Comparison of ENCODE assay signal across 27 mouse cellular contexts in the genomic region with DNA sequence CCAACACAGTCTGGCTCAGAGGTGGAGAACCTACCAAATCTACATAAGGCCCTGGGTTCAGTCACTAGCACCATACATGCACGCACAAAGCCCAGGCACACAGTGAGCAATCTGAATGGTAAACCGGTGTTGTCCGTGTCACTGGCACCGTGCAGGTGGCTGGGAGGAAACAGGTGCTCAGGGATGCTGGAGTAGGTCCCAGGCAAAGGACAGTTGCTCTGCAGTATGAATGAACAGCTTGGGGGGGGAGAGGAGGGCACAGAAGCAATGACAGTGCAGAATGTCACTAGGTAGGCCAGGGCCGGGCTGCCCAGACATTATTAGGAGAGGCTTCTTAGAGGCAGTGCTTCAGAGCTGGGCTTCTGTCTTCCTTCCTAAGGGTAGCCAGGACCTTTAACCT. TPM values are rescaled to one million over a fixed set of nuclear protein-coding genes. Genes with fewer than 3 reads are reported as not detected.
DNase-seq lines count a peak whose midpoint lies in the region; ATAC-seq and TF ChIP-seq lines count a peak whose summit lies in the region.
"Had no signal": no experiment of that assay in that cellular context is flagged by ENCODE, and none has a peak within 500 bp of the region (broad histone marks: within the 10 kb centered on the region; RNA-seq: fewer than 3 reads in every experiment).

No protein-coding gene starts in this region.

- H3K36me3 ChIP-seq in heart, postnatal 0 days (replicated peaks; ENCODE audit: control insufficient read depth, insufficient read depth, low read length), result peaks cover 36% of the 10 kb centered on the region
- H3K36me3 ChIP-seq: heart, embryonic 15.5 days; liver, embryonic 15.5 days; midbrain, embryonic 15.5 days; stomach, embryonic 15.5 days had no signal

- H3K27me3 ChIP-seq in heart, postnatal 0 days (ENCODE audit: control insufficient read depth, insufficient read depth, low read length), result no peaks in the 10 kb centered on the region
- H3K27me3 ChIP-seq: heart, embryonic 15.5 days; hindbrain, embryonic 12.5 days; lung, embryonic 15.5 days; midbrain, embryonic 15.5 days; neural tube, embryonic 13.5 days; stomach, embryonic 15.5 days had no signal

- ATAC-seq in heart, postnatal 0 days (ENCODE audit: insufficient read depth, low read depth), result no peak
- ATAC-seq: forebrain, embryonic 14.5 days; midbrain, embryonic 15.5 days had no signal

- no peaks in the 10 kb centered on the region for H3K9me3 ChIP-seq in heart, postnatal 0 days (replicated peaks; ENCODE audit: control insufficient read depth, low read length)
- H3K9me3 ChIP-seq: heart, embryonic 15.5 days; hindbrain, embryonic 12.5 days; liver, embryonic 15.5 days; lung, embryonic 15.5 days; midbrain, embryonic 15.5 days; neural tube, embryonic 13.5 days; stomach, embryonic 15.5 days had no signal

- no peak overlapping the region for H3K27ac ChIP-seq in heart, postnatal 0 days (ENCODE audit: low read depth)
- H3K27ac ChIP-seq: heart, embryonic 15.5 days; hindbrain, embryonic 12.5 days; kidney, postnatal 0 days; liver, embryonic 15.5 days; lung, embryonic 15.5 days; midbrain, embryonic 15.5 days; neural tube, embryonic 13.5 days; stomach, embryonic 15.5 days had no signal

- H3K9ac ChIP-seq in heart, postnatal 0 days (replicated peaks; ENCODE audit: low read depth, low read length), result 0 out of 2 replicates have a peak overlapping the region, but pooled peaks have one; percentile 3
- H3K9ac ChIP-seq: heart, embryonic 15.5 days; hindbrain, embryonic 12.5 days; liver, embryonic 15.5 days; lung, embryonic 15.5 days; midbrain, embryonic 15.5 days; neural tube, embryonic 13.5 days; stomach, embryonic 15.5 days had no signal

- no peak for TF ChIP-seq EP300 in heart, postnatal 0 days (IDR thresholded peaks at IDR 0.05; ENCODE audit: low read depth)

- H3K4me2 ChIP-seq in heart, postnatal 0 days (ENCODE audit: low read depth, low read length), result no peak overlapping the region
- H3K4me2 ChIP-seq: heart, embryonic 15.5 days; hindbrain, embryonic 12.5 days; liver, embryonic 15.5 days; lung, embryonic 15.5 days; midbrain, embryonic 15.5 days; neural tube, embryonic 13.5 days; stomach, embryonic 15.5 days had no signal

- no peak for TF ChIP-seq CTCF in heart, postnatal 0 days (IDR thresholded peaks at IDR 0.05; ENCODE audit: low read depth)

- H3K4me3 ChIP-seq in heart, postnatal 0 days (ENCODE audit: low read depth, low read length), result no peak overlapping the region
- H3K4me3 ChIP-seq: heart, embryonic 15.5 days; hindbrain, embryonic 12.5 days; liver, embryonic 15.5 days; lung, embryonic 15.5 days; midbrain, embryonic 15.5 days; neural tube, embryonic 13.5 days; stomach, embryonic 15.5 days had no signal

- DNase-seq in cerebellum, adult 11 months, result peak; percentile 67
- no peak for DNase-seq in cerebellum, adult 8-10 months
- no peak for DNase-seq in heart, postnatal 0 days (ENCODE audit: low spot score)
- DNase-seq in heart, postnatal 10 days, result no peak
- DNase-seq in cerebellum, adult 9-11 months, result peak; percentile 84
- peak; percentile 26 for DNase-seq in skeletal muscle tissue, adult 2 months (ENCODE audit: low read depth, low spot score)
- no peak for DNase-seq in neural tube, embryonic 10.5 days (ENCODE audit: extremely low spot score, low spot score)
- DNase-seq in urinary bladder, postnatal 4 days (ENCODE audit: low spot score in 2 of 2), result no peak
- DNase-seq: adrenal gland, postnatal 14 days; embryo, embryonic 11 days; kidney, adult 2 months; left cerebral cortex, postnatal 4 days; liver; lung, postnatal 4 days; retina, postnatal 1 day; thymus, adult 18-20 months; thymus, postnatal 4 days had no signal

- WGBS in heart, postnatal 0 days, result 87% methylated on average over 5 of the region's 5 CpGs

- H3K4me1 ChIP-seq in heart, postnatal 0 days (ENCODE audit: control insufficient read depth, insufficient read depth), result peaks cover 71% of the 10 kb centered on the region
- H3K4me1 ChIP-seq: liver, embryonic 15.5 days had no signal

- intact Hi-C loops in heart, postnatal 10 days (cut with DNase I), result no loop called here

RNA-seq across cellular contexts. Expression of gene Gdpd5, which starts 6.1 kb away (rescaled TPM):
- total RNA-seq in heart, postnatal 0 days (2014; rRNA removed; ENCODE audit: low replicate concordance), result 35.9 and 47.8 TPM in 2 replicates
- 24.4 and 28.9 TPM in 2 replicates for polyA plus RNA-seq in heart, postnatal 0 days (2015; fragmentation: Nextera tagmentation; extraction: Ambion mirVana)
- total RNA-seq in heart, postnatal 10 days (2021), result 10 to 100 TPM; 40.9 to 43.1 TPM

RNA-seq across cellular contexts. Expression of gene Serpinh1, which starts 34.3 kb away (rescaled TPM):
- 811 and 864 TPM in 2 replicates for total RNA-seq in heart, postnatal 0 days (2014; rRNA removed; ENCODE audit: low replicate concordance)
- polyA plus RNA-seq in heart, postnatal 0 days (2015; fragmentation: Nextera tagmentation; extraction: Ambion mirVana), result 522 and 571 TPM in 2 replicates
- 100 to 1,000 TPM; 442 to 536 TPM for total RNA-seq in heart, postnatal 10 days (2021)
- total RNA-seq: megakaryocyte-erythroid progenitor cell, adult 5-6 weeks had no signal

Comparison
In these comparisons a context has a peak if more than half of its experiments do, and no peak if none do; other contexts are left out.
1. DNase-seq: peak in cerebellum, adult 11 months (single experiment), cerebellum, adult 9-11 months (single experiment) and skeletal muscle tissue, adult 2 months (single experiment); none in cerebellum, adult 8-10 months (single experiment), heart, postnatal 0 days (single experiment), heart, postnatal 10 days (0 of 2), neural tube, embryonic 10.5 days (single experiment) and urinary bladder, postnatal 4 days (0 of 2).